Mouse (Mus musculus) limb, embryonic 12.5 days (tissue): ENCODE data around the gene Tas2r106. TPM values are rescaled to one million over a fixed set of nuclear protein-coding genes. Genes with fewer than 3 reads are reported as not detected.

Experiments
- ATAC-seq: fragments of 200-750 bp; cut with Nextera tagmentation; 2 replicates; pipeline ENCODE4 v1.8.0; 2017; ENCODE audit warnings: low read depth, moderate TSS enrichment; ENCODE audit not compliant: insufficient number of reproducible peaks, insufficient read depth, low FRiP score, low TSS enrichment
- H3K27ac ChIP-seq: fragments of 300-500 bp; sonication (generic); 2 replicates; pipeline ENCODE4 v1.5.1; 2016; ENCODE audit warnings: mild to moderate bottlenecking, moderate library complexity
- H3K27me3 ChIP-seq: fragments of 300-500 bp; sonication (generic); 2 replicates; pipeline ENCODE4 v1.6.1; 2016; ENCODE audit warnings: mild to moderate bottlenecking, moderate library complexity
- H3K36me3 ChIP-seq: fragments of 300-500 bp; sonication (generic); 2 replicates; pipeline ENCODE4 v1.6.1; 2016; ENCODE audit warnings: mild to moderate bottlenecking, moderate library complexity
- H3K4me1 ChIP-seq: fragments of 300-500 bp; sonication (generic); replicated peaks from 2 replicates; pipeline ENCODE4 v1.6.1; 2016
- H3K4me2 ChIP-seq: fragments of 300-500 bp; sonication (generic); 2 replicates; pipeline ENCODE4 v1.6.1; 2016; ENCODE audit warnings: mild to moderate bottlenecking, moderate library complexity
- H3K4me3 ChIP-seq: fragments of 300-500 bp; sonication (generic); replicated peaks from 2 replicates; pipeline ENCODE4 v1.5.1; 2016; ENCODE audit warnings: mild to moderate bottlenecking
- H3K9ac ChIP-seq: fragments of 300-500 bp; sonication (generic); replicated peaks from 2 replicates; pipeline ENCODE4 v1.6.1; 2016; ENCODE audit warnings: mild to moderate bottlenecking, moderate library complexity
- H3K9me3 ChIP-seq: fragments of 300-500 bp; sonication (generic); 2 replicates; pipeline ENCODE4 v1.6.1; 2016; ENCODE audit warnings: mild to moderate bottlenecking, moderate library complexity
- WGBS: fragments of 180-500 bp; shearing (Covaris S2); methylation state at CpG from one replicate; pipeline ENCODE4 v1.1.7; 2016; 5-methylcytosine and 5-hydroxymethylcytosine counted together
- polyA plus RNA-seq: library from polyadenylated mRNA; unstranded; fragments of >200 nt; fragmentation: Nextera tagmentation; extraction: Ambion mirVana; gene quantifications from 2 replicates; pipeline ENCODE4 v1.2.1, GENCODE M21; 2016

Gene Tas2r106
- polyA plus RNA-seq, result not detected in 2 replicates

- Histone ChIP-seq H3K27me3 (no peaks in the 10 kb centered on the region), H3K27ac (no peak within 1 kb of the TSS), H3K4me2 (no peak within 1 kb of the TSS), H3K36me3 (no peaks in the 10 kb centered on the region), H3K9ac (no peak within 1 kb of the TSS), H3K4me1 (no peaks in the 10 kb centered on the region), H3K9me3 (peaks cover 3% of the 10 kb centered on the region; the same call in 1 of the 2 replicates), H3K4me3 (no peak within 1 kb of the TSS)
- 70% methylated on average over 3 of the region's 3 CpGs for WGBS
- ATAC-seq, result no peak
These were observed at the start of gene Tas2r106 for GRCm38 (mm10) chr6:131678786-131679185. Gene Tas2r106 (minus strand): TSS chr6:131678886.

- no peaks in the 10 kb centered on the region for H3K27me3 ChIP-seq
- peaks cover 16% of the 10 kb centered on the region for H3K9me3 ChIP-seq
- H3K36me3 ChIP-seq, result no peaks in the 10 kb centered on the region
- no peak overlapping the region for H3K9ac ChIP-seq
- no peak overlapping the region for H3K4me2 ChIP-seq
- 46% methylated on average over 7 of the region's 7 CpGs for WGBS
- no peaks in the 10 kb centered on the region for H3K4me1 ChIP-seq
- H3K4me3 ChIP-seq, result no peak overlapping the region
- H3K27ac ChIP-seq, result no peak overlapping the region
- ATAC-seq, result no peak
These were observed 34.1 kb upstream of the Tas2r106 start for GRCm38 (mm10) chr6:131712803-131713202.

GRCm38 (mm10) chr6:131689963-131690362 lies 11.3 kb upstream of the Tas2r106 start, which contains the start of gene Tas2r114:
Gene Tas2r114 (minus strand): TSS chr6:131690063.
- H3K27ac ChIP-seq, result no peak within 1 kb of the TSS
- H3K9me3 ChIP-seq, result peaks cover 23% of the 10 kb centered on the region; the same call in 1 of the 2 replicates
- ATAC-seq, result no peak
- no peaks in the 10 kb centered on the region for H3K4me1 ChIP-seq
- no peak within 1 kb of the TSS for H3K4me3 ChIP-seq
- H3K4me2 ChIP-seq, result no peak within 1 kb of the TSS
- no peak within 1 kb of the TSS for H3K9ac ChIP-seq
- no peaks in the 10 kb centered on the region for H3K36me3 ChIP-seq
- no peaks in the 10 kb centered on the region for H3K27me3 ChIP-seq

- no peak within 1 kb of the TSS for H3K27ac ChIP-seq
- H3K9me3 ChIP-seq, result peaks cover 19% of the 10 kb centered on the region; the same call in 1 of the 2 replicates
- H3K36me3 ChIP-seq, result no peaks in the 10 kb centered on the region
- H3K4me2 ChIP-seq, result no peak within 1 kb of the TSS
- no peaks in the 10 kb centered on the region for H3K27me3 ChIP-seq
- H3K4me3 ChIP-seq, result no peak within 1 kb of the TSS
- H3K9ac ChIP-seq, result no peak within 1 kb of the TSS
- H3K4me1 ChIP-seq, result no peaks in the 10 kb centered on the region
- ATAC-seq, result no peak
- WGBS, result 83% methylated on average over 1 of the region's 1 CpGs
These were observed 8.7 kb upstream of the Tas2r106 start, which contains the start of gene Tas2r105 for GRCm38 (mm10) chr6:131687395-131687794. Gene Tas2r105 (minus strand): TSS chr6:131687495.

- Histone ChIP-seq H3K36me3 (no peaks in the 10 kb centered on the region), H3K9me3 (0 out of 2 replicates have a peak, but pooled peaks cover 4% of the 10 kb centered on the region), H3K4me3 (no peak within 1 kb of the TSS), H3K4me1 (no peaks in the 10 kb centered on the region), H3K4me2 (no peak within 1 kb of the TSS), H3K9ac (no peak within 1 kb of the TSS), H3K27ac (no peak within 1 kb of the TSS), H3K27me3 (no peaks in the 10 kb centered on the region)
- 74% methylated on average over 1 of the region's 1 CpGs for WGBS
- ATAC-seq, result no peak
These were observed 7.0 kb upstream of the Tas2r106 start, which contains the start of gene Tas2r104 for GRCm38 (mm10) chr6:131685644-131686043. Gene Tas2r104 (minus strand): TSS chr6:131685744.

GRCm38 (mm10) chr6:131660049-131660448 lies 18.6 kb downstream of the Tas2r106 start, which contains the start of gene Tas2r107:
Gene Tas2r107 (minus strand): TSS chr6:131660149.
- Histone ChIP-seq H3K4me3 (no peak within 1 kb of the TSS), H3K27ac (no peak within 1 kb of the TSS), H3K4me2 (no peak within 1 kb of the TSS), H3K9ac (no peak within 1 kb of the TSS), H3K36me3 (no peaks in the 10 kb centered on the region), H3K9me3 (peaks cover 24% of the 10 kb centered on the region), H3K27me3 (no peaks in the 10 kb centered on the region), H3K4me1 (no peaks in the 10 kb centered on the region)
- ATAC-seq, result no peak

GRCm38 (mm10) chr6:131630812-131631211 lies 47.9 kb downstream of the Tas2r106 start, which contains the start of gene Tas2r130:
Gene Tas2r130 (minus strand): TSS chr6:131630912.
- peaks cover 12% of the 10 kb centered on the region; the same call in 1 of the 2 replicates for H3K9me3 ChIP-seq
- no peaks in the 10 kb centered on the region for H3K27me3 ChIP-seq
- no peak within 1 kb of the TSS for H3K27ac ChIP-seq
- H3K4me1 ChIP-seq, result no peaks in the 10 kb centered on the region
- H3K4me2 ChIP-seq, result no peak within 1 kb of the TSS
- ATAC-seq, result no peak
- H3K4me3 ChIP-seq, result no peak within 1 kb of the TSS
- no peaks in the 10 kb centered on the region for H3K36me3 ChIP-seq
- no peak within 1 kb of the TSS for H3K9ac ChIP-seq
- WGBS, result 78% methylated on average over 3 of the region's 3 CpGs

Other genes with a start within 250 kb of the Tas2r106 start
- not detected in 2 replicates for gene 5430401F13Rik, start 192.5 kb downstream of the Tas2r106 start, polyA plus RNA-seq
- not detected in 2 replicates for gene Gm6619, start 192.5 kb downstream of the Tas2r106 start, polyA plus RNA-seq
- gene Tas2r130, start 48.0 kb downstream of the Tas2r106 start, polyA plus RNA-seq, result not detected in 2 replicates
- gene Tas2r107, start 18.7 kb downstream of the Tas2r106 start, polyA plus RNA-seq, result not detected in 2 replicates
- not detected in 2 replicates for gene Tas2r104, start 6.9 kb upstream of the Tas2r106 start, polyA plus RNA-seq
- not detected in 2 replicates for gene Tas2r105, start 8.6 kb upstream of the Tas2r106 start, polyA plus RNA-seq
- gene Tas2r114, start 11.2 kb upstream of the Tas2r106 start, polyA plus RNA-seq, result not detected in 2 replicates